Mouse (Mus musculus) induced T-regulatory cell, adult 2 months (primary cell): Measurements from ENCODE around the gene Asb2.

Experiments used
- DNase-seq: peaks from one replicate; pipeline ENCODE4 v3.0.0-alpha.2; 2012; ENCODE audit warnings: low read depth

Asb2 gene

DNA sequence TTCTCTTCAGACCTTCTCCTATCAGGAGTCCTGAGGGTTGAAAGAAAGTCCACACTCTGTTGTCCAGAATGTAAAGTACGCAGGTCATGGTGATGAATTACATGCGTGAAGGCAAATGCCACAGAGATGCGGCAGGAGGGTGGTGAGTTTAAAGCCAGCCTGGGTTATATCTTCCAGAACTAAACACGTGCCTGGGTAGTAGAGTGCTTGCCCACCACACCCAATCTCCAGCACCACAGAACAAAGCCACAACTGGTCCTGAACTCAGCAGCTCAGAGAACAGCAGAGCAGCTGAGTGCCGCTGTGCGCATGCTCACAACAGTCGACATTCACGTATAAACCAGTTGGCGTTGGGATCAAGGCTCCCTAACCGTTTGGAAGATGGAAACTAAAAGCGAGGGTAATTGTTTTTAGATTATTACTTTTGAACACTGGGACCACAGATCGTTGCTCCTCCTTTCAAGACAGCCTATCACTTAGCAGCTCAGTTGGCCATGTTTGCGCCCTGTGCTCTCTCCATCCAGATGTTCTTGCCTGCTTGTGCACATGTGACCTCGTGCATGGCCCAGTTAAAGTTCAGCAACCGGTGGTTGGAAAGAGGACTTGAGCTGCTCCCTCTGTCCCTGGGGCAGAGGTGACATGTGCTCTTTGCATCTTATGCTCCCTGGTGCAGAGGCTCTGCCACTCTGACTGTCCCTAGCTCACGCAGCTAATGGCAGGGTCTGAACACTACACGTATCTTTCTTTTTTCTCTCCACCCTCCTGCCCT is 5.9 kb upstream of the Asb2 start:
- no peak for DNase-seq

DNA sequence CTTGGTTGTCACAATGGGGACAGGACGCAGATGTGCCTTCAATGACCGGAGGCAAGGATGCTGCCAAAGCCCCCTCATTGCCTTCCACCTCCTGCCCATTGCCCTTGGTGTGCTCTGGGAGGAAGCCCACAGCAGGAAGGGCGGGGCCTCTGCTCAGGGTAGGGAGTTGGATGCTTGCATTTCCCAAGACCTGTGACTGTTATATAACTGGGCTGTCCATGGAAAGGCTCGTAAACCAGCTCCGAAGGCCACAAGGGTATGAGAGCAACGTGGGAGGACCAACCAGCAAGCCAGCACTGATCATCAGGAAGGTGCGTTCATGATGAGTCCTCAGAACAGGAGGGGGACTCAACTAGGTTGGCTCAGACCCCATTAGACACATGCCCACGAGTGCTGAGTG is 5.0 kb upstream of the Asb2 start:
- DNase-seq, result no peak

DNA sequence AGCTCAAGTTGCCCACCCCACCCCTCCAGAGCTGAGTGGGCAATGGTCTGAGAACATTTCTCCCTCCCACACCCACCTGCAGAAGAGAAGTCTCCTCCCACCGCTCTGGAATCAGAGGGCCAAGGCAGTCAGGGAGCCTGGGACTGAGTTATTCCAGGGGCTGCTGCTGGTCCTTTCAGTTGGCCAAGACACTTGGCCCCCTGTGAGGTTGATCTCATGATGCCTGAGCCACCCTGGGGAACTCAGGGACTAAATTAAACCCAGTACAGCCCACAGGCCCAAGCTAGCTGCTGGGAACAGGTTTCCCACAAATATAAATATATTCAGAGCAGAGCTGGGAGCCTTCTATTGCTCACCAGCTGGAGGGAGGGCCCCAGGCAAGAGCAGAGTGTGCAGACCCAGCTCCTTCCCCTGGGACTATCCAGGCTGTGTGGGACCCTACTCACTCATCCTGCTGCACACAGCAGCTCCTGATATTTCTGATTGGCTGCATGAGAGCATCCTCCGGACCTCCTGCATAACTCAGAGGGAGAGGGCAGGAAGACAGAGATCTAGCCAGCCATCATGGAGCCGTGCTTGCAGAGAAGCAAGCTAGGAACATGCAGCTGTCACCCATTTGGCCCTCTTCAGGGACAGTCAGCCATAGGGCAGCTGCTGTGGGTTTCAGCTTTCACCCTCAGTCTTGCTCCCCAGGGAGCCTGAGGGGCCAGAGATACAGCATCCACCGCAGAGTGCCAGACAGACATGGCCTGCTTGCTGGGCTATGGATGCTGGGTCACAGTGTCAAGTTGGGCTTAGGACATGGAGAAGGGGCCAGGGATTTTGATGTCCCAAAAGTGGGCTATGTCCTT is 3.4 kb upstream of the Asb2 start:
- DNase-seq, result no peak

DNA sequence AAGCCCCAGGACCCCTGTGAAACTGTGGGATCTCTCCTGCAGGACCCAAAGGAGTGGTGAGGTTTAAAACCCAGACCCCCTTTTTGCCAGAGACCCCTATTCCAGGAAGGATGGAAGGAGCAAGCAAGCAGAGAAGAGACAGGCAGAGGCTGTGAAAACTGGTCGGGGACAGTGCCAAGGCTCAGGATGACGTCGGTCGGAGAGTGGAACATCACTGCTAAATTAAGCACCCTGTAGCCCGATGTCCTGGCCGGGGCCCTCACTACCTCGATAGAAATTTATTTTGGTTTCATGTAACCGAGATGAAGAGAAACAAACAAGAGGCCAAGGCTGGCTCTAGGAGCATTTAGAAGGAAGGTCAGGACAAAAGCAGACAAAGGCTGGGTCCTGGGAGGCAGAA is 2.4 kb upstream of the Asb2 start:
- no peak for DNase-seq

DNA sequence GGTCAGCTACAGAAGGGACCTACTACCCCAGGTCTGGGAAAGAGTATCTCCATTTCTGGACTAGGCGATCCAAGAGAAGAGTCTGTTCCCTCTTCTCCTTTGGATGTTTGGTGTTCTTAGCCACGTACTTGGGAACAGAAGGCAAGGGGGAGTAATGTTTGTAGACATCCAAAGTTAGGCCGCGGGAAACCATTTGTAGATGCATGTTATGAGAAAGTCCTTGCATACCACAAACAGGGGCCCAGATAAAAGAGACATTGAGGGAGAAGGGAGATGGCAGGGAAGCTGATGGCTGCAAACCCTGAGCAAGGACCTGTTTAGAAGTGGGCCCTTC is 581 bp upstream of the Asb2 start:
- DNase-seq, result no peak

DNA sequence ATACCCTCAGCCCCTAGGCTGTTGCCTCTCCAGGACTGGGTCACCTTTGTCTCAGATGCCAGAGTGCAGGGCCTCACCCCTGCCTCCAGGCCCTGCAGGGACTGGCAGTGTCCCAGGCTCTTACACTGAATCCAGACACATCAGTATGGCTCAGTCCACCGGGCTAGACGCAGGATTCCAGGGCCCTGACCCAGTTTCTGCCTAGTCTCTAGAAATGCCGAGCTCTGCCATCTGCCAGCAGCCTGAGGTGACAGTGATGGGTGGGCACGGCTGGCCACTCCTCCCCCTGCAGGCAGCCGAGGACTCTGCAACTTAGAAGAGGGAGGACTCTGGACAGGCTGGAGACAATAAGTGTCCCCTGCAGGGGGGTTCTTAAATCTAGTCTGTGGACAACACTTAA is 2.3 kb downstream of the Asb2 start:
- no peak for DNase-seq

DNA sequence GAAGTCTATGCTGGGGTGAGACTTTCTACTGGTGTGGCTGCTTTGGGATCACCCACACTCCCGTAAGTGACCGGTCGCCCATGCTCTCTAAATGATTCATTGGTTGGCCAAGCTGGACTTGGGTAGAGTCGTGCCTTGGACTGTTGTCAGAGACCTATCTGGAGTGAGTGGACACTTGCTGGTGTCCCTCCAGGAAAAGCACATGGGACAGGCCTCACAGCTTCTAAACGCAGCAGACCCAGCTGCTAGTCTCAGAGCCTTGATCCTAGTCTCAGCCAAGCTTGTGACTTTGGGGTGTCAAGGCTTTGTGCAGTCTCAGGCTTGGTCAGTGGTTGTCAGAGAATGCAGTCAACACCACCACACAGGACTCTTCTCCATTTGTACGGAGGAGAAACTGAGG is 3.1 kb downstream of the Asb2 start:
- DNase-seq, result no peak

DNA sequence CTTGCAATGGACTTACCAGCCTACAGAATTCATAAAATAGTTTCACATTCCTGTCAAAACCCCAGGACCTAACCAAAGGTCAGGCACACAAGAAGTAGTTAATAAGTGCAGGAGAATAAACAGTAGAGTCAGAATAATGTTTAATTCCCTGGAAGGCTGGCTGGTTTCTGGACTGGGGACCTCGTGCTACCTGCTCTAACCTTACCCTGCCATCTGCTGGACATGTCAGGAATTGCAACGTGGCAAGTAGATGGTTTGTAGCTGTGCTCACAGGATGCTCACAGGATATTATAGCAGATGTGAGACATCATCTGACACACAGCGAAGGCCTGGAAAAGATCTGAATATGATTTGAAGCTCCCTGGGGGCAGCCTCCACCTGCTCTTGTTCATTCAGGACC is 7.3 kb downstream of the Asb2 start:
- DNase-seq, result peak; percentile 95

DNA sequence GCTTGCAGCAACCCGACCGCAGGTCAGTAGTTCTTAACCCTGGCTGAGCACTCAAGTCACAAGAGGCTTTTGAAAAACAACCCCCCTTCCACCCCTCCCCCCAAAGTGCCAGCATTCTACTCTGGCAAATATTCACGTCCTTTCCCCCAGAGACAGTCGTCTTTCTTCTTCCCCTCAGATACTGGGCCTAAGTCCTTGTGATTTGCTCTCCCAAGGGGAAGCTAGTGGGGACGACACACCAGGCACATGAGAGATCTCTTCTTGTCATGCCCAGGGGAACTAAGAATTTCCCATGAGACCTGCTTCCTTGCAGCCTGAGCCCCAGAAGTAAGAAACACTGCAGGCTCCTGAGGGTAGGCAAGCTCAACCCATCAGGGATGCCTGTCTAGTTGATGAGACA is 8.4 kb downstream of the Asb2 start:
- no peak for DNase-seq

DNA sequence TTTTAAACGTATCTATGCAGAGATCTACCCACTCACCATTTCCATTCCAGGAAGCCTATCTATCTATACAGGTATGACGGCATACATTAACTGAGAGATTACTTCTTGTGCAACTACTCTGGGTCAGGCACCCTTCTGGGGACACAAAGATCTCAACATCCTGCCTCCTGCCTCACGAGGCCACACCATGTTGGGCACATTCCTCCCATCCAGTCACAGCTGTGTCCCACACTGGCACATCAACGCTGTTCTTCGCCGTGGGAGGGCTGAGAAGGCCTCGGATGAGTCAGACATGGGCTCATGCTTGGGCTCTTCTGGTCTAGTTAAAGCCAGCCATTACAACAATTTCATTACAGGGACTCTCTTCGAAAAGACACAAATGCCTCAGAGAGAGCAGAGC is 8.9 kb downstream of the Asb2 start:
- DNase-seq, result peak; percentile 67

DNA sequence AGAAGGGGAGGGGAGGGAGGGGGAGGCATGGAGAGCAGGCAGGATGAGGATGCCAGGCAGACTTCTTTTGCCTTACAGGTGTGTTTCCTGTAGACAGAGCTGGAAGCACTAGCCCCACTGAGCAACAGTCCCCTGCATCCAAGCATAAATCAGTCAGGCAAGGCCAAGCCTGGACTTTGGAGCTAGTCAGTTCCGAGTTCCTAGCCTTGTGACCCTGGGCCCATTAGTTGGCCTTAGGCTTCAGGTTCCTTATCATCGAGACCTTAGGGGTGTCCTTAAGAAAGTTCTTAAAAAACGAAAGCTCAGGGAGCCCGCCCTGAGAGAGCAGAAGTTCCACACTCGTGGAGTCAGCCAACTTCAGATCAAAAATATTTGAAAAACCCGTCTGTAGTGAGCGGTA is 10.9 kb downstream of the Asb2 start:
- no peak for DNase-seq

DNA sequence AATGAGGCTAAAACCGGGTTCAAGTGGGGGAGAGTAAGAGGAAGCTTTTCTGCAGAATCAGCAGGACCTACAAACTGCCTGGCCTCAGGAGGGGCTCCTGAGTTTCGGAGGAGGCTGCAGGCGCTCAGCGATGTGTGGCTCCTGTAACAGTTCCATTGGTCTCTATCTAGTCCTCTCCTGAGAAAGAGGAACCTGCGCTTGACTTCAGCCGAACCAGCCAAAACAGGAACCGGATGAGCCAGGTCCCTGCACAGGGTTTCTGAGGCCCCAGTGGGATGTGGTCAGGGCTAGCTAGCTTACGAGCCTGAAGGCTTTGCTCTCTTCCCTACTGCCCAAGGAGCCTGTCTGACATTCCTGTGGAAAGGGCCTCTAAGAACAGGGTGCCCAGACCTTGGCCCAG is 12.3 kb downstream of the Asb2 start:
- DNase-seq, result peak; percentile 80

DNA sequence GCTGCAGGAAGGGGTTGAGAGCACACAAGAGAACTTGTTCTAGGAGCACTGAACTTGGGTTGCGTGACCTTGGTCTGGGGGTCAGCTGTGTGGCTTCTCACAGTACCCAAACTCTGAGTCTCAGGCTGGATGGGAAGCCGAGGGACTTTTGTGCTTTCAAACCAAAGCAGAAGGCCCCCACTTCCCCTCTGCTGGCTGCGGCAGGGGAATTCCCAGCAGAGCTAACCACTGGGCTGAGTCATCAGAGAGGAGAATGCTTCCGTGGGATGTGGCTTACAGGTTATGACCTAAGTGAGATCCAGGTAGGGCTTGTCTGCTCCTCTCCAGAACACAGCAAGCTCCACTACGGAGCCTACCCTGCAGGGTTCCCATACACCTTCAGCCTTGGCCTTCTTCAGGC is 14.6 kb downstream of the Asb2 start:
- peak; percentile 94 for DNase-seq

DNA sequence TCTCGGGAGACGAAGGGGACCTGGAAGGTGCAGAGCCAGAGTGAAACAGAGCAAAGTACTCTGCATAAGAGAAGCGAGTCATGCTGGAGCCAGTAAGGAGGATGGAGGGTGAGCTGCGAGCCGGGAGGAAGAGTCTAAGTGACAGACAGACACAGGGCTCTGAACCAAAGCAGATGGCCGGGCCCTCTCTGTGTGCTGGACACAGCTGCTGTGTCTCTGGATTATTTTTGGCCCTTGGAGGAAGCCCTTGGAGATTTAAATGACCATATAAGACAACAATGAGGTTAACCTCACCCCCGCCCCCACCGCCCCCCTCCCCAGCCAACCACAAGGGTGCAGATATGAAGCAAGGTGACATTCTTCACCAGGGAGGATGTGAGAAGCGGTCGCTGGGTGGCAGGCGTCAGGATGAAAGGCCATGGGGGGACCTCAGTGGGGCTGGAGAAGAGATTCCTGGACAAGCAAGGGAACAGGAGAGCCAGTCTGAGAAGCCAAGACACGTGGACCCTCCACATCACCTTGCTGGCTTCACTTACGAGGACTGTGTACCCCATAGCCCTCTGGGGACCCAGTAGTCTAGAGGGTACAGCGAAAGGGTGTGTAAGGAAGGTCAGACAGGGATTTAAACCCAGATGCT is 17.5 kb downstream of the Asb2 start:
- DNase-seq, result no peak

DNA sequence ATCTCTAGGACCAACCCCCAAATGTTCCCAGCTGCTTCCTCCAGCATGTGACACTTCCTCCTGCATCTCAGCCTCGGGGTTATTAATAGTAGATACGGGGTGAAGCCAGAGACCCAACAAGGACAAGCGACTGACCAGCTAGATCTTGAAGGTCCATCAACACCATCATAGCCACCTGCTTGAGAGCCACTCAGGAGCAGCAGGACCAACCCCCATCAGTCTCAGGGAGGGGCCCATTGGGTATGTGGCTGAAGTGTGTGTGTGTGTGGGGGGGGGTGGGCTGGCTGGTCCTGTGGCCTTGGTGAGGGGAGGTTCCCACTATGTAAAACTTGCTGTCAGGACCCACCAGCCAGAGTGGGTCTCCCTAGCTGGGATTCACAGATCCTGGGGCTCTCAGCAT is 19.0 kb downstream of the Asb2 start:
- no peak for DNase-seq

DNA sequence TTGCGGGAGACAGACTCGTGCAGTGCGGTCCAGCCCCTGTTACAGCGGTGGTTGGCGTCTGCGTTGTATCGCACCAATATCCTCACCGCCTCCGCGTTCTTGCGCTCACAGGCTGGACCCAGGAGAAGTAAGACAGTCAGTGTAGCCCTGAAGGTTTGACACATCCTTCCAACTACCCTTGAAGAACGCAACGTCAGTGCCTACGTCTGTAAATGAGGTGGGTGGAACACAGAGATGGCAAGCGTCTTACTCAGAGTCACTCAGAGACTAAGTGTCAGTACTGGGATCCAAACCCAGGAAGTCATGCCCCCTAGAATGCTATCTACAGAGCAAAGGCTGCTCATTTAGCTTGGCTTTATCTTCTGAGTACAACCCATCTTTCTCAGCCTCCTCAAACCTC is 22.4 kb downstream of the Asb2 start:
- DNase-seq, result peak; percentile 65

DNA sequence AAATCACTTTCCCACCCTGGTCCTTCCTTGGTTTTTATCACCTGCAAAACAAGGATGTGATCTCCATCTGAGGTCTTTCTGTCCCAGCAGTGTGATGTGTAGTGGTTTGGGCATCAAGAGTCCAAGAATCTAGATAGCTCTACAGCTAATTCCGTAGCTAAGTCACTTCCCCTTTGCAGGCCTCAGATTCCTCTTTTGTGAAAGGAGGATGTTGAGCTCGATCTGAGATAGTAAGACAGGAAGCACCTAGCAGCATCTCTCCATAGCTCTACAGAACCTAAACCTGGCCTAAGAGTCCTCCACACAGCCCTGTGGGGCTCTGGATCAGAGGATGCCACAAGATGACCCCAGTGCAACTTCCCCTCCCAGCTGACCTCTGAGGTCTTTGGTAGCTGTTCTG is 22.9 kb downstream of the Asb2 start:
- DNase-seq, result peak; percentile 68

DNA sequence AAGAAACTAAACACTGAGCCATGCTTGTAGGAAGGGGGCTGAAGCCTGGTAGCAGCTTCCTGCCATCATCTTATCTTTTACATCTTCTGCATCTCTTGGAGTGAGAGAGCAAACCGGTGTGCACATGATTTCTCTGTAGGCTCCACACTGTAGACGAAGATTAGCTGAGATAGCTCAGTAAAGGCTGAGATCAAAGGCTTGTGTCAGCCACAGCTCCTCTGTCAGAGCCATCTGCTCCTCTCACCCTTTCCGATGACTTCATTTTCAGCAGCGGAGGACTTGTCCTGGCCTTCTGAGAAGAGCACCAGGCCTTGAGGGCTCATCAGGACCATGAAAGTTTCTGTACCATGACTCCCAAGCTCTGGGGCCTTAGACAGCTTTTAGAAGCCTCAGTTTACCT is 24.3 kb downstream of the Asb2 start:
- peak; percentile 90 for DNase-seq

DNA sequence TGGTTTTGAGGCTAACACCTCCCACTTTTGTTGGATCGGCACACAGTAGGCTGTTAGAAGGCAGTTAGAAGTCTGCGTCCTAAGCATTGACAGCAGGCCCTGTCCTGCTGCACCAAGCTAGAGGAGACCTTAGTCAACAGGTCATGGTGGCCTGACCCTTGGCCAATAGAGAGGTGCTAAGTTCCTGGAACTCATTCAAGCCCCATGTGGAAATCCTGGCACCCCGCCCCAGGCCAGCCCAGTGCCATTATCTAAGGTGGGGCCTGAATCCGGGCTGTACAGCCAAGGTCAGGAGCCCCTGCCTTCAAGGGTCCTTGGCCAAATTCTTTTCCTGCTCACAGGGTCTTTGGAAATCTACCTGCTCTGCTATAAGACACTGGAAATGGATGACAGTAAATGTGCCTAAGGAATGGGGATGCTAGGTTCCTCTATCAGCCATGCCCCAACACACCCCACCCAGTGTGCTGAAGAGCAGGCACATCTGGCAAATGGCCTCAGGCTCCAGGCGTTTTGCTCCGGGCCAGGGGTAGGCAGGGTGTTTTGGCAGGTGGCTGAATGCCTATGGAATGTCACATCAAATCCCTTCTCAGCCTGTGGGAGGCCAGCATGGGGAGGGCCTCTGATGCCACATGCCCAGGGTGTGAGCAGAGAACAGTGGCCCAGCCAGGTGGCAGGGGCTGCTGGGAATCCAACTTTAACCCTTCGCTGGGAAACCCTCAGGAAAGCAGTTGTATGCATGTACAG is 27.2 kb downstream of the Asb2 start:
- DNase-seq, result no peak

DNA sequence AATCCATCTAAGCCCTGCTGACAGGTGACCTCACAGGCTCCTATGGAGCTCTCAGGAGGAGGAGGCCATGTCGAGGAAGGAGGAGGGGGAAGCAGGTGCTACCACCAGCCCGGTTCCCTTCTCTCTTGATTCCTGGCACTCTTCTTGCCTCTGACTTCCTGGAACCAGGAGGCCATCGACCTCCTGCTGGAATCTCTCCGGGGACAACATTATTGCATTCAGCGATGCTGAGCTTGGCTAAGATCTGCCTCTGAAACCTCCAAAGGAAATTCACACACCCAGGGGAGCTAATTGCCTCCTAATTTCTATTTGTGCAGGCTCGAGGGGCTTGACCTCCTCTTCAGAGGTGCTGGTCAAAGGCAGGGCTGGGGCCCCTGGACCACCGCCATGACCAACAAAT is 28.7 kb downstream of the Asb2 start:
- DNase-seq, result no peak

DNA sequence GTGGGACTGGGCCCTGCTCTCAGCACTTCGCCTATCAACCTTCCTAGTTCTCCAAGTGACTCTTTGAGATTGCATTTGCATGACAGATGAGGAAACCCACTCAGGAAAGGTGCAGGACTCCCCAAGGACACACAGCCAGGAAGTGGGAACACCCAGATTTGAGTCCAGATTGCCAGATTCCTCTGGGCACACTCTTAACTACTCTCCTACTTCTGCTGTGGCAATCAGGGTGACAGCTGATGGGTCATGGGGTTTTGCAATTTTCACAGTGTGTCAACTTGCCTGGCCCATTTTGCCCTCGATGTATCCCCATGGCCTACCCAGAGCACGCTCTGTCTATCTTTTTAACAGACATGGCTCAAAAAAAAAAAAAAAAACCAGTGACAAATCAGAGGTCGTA is 29.2 kb downstream of the Asb2 start:
- DNase-seq, result no peak

DNA sequence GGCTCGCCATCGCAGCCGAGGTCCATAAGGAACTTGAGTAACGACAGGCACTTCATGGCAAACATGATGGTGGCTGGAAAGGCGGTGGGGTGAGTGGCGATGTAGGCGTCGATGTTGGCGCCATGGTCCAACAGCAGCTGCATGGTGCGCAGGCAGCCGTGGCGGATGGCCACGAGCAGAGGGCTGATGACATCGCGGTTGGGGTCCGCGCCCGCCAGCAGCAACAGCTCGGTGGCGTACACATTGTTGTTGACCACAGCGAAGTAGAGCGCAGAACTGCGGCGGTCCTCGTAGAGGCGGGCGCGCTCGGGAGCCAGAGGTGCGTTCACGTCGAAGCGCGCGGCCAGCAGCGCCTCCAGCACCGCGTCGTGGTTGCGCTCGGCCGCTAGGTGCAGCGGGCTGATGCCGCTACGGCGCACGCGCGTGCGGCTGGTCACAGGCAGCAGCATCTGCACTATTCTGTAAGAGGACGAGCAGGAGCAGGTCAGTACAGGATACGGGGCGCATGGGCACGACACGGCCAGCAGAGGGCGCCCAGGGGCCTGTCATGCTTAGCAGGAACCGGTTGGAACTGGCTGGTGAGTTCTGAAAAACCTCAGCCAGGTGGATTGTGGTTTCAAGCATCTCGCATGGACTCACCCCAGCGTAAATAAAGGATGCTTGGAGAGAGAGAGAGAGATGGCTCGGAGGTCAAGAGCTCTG is 30.5 kb downstream of the Asb2 start:
- peak; percentile 95 for DNase-seq
